Mouse (Mus musculus) lung, adult 2 months (tissue): Measurements from ENCODE around the gene R3hdml.

Source experiments
- CTCF ChIP-seq: fragments of 200-500 bp; IDR thresholded peaks from 2 replicates; pipeline ENCODE4 v1.5.1; 2011; ENCODE audit warnings: mild to moderate bottlenecking, low read length, control low read depth; ENCODE audit not compliant: insufficient read depth
- POLR2A ChIP-seq: fragments of 200-500 bp; IDR thresholded peaks from 2 replicates; pipeline ENCODE4 v1.6.1; 2011; ENCODE audit warnings: low read depth, mild to moderate bottlenecking, control low read depth, low read length, borderline replicate concordance; ENCODE audit errors: extremely low read depth

- TF ChIP-seq CTCF (no peak), POLR2A (no peak)
Measured at GRCm38 (mm10) chr2:163443543-163443942, 48.6 kb upstream of the R3hdml start.
